Mouse (Mus musculus) CD4-positive, CD25-positive, alpha-beta regulatory T cell, adult 2 months (primary cell): ENCODE data around the gene Gm21256.
"Not testable (repeated sequence)": the region's sequence is repeated elsewhere in the genome, so short reads cannot be mapped to it uniquely, and the experiment has no call there.

Source experiments
- DNase-seq: peaks from one replicate; pipeline ENCODE4 v3.0.0-alpha.2; 2012; ENCODE audit warnings: low read depth, low spot score

The Gm21256 gene

GRCm38 (mm10) chrY:47450660-47451059, at the start of gene Gm21256:
Gene Gm21256, plus strand, starts transcription at chrY:47450960.
- DNase-seq = not testable (repeated sequence)
